Mouse (Mus musculus) megakaryocyte-erythroid progenitor cell, adult 5-6 weeks (primary cell): ENCODE data around the gene Mrps7. TPM values are rescaled to one million over a fixed set of nuclear protein-coding genes. Genes with fewer than 3 reads are reported as not detected.

Experiments
- ATAC-seq: replicated peaks from 2 replicates; pipeline ENCODE4 v1.8.0; 2016; ENCODE audit warnings: mild to moderate bottlenecking, inconsistent platforms; ENCODE audit not compliant: severe bottlenecking, poor library complexity, low FRiP score, low TSS enrichment
- total RNA-seq, 2 experiments: library from RNA; stranded (forward) in 1 of 2; stranded (reverse) in 1 of 2; fragments of 200-1000, 215-1000 nt in 1 of 2; fragments of >200 nt in 1 of 2; fragmentation: Nextera tagmentation in 1 of 2; gene quantifications; 2 replicates each; pipeline ENCODE4 v1.2.3; 2014 to 2017

The Mrps7 gene
- total RNA-seq, 2 experiments from 2014 or later: 40.5 to 76.8 TPM

DNA sequence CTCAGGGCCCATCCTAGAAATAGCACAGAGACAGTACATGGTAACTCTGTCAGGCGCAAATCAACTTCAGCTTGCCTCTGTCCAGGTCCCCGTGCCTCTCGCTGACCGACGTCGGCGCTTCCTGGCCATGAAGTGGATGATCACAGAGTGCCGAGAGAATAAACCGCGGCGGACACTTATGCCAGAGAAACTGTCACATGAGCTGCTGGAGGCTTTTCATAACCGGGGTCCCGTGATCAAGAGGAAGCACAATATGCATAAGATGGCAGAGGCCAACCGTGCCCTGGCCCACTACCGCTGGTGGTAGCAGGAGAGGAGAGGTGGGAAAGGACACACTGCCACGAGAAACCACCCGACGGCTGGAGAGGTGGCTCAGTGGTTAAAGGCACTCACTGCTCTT lies 3.0 kb downstream of the Mrps7 start:
- no peak for ATAC-seq

DNA sequence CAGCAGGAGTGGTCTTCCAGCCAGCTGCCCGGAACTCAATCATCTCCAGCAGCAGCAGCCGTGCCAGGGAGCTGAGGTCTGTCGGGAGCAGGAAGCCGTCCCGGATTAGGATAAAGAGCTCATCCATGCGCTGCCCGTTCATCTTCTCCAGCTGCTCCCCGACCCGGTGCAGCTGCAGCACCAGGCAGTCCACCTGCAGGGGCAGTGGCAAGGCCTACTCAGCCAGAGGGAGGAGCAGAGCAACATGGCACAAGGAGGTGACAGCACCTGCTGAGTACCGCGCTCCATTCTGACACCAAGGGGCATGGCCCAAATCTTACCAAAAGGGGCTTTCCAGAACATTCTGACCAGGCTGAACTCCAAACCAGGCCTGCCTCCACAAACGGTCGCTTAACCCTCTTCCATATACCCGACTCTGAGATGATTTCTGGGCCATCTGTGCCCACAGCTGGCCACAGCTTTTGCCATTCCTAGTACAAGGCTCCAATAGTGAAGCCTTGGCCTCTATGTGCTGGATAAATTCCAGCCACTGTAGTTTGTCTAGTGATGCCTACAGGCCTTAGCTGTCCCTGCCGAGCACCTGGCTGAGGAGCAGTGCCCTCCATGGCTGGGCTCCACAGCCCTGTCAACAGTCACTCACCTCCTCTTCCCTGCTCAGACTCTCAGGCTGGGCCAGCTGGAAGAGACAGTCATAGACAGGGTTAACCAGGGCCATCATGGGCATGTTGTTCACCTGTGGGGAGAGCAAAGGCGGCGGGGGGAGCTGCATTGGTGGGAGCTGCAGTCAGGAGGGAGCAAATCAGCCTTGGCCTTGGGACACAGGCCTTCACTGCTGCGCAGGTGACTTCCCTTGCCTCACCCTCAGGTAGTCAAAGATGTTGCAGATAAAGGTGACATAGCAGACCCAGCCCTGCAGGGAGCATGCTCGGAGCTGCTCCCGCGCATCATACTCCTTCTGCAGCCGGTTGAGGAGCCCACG lies 5.0 kb downstream of the Mrps7 start:
- ATAC-seq: no peak

DNA sequence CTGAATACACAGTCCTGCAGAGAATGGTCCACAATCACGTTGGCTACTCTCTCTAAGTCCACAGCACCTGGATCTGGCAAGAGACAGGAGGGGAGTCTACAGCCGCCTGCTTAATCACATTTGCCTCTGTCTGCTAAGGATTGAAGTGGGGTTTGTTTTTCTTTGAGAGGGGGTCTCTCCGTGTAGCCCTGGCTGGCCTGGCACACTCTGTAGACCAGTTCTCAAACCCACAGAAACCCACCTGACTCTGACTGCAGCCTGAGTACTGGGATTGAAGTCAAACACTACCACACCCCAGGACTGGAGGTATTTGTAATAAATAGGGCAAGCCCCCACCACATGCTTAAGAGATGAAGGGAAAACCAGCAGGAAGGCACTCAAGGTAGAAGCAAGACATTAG lies 5.9 kb downstream of the Mrps7 start:
- ATAC-seq: no peak

DNA sequence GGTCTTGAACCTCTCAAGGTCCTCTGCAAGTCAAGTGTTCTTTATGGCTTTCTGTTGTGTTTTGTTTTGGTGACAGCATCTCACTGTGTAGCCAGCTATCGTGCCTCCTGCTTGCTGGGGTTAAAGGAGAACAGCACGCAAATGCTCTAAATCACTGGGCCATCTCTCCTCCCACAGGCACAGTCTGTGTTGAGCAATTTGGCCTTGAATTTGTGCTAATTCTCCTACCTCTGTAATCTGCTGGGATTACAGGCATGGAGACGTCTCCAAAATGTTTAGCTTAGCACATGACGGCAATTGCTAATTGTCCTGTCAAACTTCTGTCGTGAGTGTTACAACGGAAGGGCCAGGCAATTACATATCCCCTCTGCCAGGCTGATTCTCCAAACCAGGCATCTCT lies 7.4 kb downstream of the Mrps7 start:
- ATAC-seq: no peak

DNA sequence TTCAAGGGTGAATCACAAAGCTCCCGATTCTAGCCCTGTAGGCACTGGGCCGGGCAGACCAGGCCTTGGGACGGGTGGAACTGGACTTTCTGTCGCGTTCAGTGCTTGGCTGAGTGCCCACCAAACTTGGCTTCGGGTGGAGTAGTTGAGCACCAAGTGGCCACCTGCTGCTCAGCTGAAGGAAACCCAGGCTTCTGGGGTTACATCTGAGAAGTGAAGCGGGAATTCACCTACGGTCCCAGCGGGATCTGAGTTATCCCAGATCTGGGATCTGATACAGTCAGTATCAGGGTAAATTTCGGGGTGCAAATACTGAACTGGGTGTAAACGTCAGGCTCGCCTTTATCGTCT lies 8.3 kb downstream of the Mrps7 start:
- ATAC-seq: peak; percentile 36; the same call in 1 of the 2 replicates

DNA sequence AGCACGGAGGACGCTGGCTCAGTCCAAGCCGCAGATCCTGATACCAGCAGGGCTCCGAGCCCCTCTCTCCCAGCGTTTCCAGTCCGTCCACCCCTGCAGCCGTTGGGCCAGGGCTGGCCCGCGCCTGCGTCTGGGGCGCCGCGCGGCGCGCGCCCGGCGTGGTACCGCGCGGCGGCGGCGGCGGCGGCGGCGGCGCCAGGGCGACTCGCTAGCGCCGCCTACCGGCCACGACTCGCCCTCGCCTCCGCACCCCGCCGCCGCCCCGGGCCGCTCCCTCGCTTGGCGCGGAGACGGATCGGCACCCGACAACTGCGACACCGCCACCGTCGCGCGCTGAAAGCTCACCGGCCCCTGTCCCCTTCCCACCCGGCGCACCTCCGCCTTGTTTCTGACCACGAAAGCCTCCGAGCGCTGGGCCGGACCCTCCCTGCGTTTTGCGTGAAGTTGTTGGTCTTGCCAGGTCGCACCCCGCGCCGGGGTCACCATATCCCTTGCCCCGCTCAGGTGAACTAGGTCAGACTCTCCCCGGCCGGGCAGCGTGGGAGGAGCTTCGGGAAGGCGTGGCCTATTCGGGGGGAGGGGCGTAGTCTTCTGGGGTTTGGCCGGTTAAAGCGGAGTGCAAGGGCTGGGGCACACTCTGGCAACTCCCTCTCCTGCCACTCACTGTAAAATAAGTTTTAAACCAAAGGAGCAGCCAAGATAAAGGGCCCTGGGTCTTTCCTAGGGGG lies 8.8 kb downstream of the Mrps7 start, which contains the start of gene Mif4gd:
Gene Mif4gd (minus strand): TSS at position 560 of the 728 bp plus-strand sequence.
- ATAC-seq: peak; percentile 87

DNA sequence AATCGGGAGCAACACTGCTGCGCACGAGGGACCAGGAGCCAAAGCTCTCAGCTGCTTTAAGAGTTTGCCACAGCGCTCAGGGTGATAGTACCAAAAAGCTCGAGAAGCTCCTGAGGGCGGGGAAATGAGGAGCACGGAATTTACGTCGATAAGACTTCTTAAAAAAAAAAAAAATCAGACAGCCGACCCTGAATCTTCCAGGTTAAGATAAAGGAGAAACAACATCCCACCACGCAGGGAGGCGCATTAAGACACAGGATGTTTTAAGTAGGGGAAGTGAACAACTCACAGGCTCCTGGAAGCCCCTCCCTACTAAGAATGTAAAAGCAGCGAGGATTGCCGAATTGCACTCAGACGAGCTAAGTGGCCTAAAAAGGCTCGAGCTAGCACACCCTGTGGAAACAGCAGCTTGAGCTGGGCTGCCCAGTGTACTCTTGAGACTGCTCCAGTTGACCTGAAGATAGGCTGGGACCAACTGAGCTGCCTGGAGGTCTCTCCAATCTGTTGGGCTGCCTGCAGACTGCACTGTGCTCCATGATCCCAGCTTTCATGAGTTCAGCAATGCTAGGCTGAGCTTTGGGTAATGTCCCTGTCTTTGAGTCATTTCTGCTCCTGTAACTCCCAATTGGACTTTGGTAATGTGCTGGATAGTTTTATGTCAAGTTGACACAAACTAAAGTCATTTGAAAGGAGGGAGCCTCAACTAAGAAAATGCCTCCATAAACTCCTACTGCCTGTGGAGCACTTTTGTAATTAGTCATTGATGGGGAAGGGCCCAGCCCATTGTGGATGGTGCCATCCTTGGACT lies 9.6 kb downstream of the Mrps7 start:
- peak; percentile 58 for ATAC-seq

DNA sequence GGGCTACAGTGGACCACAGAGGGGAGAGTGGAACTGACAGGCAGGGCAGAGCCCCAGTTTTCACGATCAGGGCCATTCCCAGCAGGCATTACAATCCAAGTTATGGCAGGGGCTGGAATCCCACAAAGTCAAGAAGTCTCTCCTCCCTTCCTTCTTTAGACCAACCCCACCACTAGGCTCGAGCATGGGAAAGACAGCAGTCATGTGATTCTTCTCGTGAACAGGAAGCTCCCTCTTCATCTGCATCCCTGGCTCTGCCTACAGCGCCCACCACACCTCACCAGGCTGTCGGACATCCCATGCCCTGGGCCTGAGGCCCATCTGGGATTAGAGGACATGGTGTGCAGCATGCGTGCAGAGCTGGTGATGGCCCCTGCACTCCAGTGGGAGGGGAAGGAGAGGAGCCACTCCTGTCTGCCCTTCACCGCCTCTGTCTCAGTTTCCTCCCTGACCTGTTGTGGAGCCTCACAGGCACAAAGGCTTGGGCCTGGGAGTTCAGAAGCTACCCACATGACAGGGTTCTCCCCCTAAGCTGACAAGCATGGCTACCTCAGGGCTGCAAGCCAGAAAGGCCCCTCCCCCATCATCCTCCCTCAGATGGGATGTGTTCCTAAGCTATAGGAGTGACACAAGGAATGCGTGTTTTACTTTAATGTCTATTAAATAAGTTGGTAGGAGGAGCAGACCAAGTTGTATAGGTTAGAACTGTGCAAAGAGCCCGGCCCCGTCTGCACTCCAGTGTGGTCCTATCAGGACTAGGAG lies 10.8 kb downstream of the Mrps7 start:
- ATAC-seq: no peak

DNA sequence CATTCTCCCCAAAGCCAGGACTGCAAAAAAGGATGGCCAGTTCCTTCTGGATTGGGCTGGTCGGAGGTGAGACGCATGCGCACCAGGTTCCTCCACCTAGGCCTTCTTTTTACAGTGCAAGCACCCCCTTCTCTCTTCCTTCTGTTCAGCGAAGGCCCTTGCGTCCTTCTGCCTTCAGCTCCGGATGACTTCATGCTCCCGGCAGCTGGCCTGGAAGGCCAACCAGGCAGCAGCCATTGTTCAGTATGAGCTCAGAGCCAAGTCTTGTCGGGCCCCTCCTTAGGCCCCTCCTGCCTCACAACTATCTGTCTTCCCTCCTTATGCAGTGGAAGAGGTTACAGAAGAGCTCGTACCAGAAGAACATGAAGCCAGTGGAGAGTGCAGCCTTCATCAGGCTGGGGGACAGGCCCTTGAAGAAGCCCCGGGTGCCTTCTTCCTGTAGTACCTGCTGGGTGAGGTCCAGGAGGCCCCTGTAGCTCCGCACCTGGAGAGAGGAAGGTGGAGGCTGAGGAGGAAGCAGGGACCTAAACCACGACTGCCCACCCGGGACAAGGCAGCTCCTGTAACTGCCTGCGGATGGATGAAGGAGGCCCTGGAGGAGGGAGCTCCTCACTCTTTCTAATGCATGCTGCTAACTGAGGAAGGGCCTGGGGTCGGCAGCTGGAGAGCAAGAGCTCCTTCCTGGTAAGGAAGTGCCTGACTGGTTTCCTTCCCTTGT lies 11.5 kb downstream of the Mrps7 start:
- no peak for ATAC-seq

DNA sequence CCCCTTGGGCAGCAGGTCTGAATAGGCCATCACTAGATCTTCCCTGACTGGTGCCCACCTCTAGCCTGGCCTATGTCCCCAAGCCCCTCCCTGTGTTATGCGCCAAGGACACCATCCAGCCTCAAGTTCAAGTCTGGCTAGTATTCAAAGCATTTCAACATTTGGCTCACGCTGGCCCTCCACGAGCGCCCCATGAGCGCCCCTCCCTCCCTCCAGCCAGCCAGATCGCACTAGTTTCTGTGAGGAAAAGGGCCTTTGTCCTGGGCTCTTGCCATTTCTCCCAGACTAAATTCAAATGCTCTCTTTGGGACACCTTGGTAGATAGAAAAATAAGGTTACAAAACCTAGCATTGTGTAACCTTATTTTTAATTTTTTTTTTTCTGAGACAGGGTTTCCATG lies 12.2 kb downstream of the Mrps7 start:
- no peak for ATAC-seq

DNA sequence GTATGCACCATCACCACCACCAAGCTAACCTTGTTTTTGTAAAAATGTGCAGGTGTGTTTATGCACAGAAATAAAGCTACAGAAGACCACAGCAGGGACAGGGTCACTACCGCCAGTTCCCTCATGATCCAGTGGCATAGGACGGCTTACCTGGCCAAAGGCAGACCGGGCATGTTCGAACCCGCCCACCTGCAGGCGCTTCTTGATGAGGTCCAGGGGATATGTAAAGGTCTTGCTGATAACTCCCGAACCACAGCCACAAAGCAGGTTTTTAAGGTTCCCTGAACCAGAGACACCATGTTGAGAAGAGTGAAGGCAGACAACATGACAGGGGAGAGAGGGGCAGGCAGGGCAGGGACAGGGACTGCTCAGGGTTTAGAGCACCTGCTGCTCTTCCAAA lies 12.6 kb downstream of the Mrps7 start:
- ATAC-seq: no peak

DNA sequence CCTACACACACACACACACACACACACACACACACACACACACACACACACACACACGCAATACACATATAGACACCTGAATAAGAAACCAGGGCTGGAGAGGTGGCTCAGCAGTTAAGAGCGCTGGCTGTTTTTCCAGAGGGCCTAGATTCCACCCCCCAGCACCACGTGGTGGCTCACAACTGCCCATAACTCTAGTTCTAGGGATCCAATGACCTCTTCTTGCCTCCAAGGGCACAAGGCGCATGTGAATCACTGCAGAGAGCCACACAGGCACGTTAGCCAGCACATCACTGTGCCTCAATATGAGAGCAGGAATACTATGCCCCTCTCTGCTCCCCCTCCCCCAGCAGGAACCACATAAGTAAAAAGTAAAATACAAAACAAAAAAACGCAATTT lies 13.2 kb downstream of the Mrps7 start:
- no peak for ATAC-seq

DNA sequence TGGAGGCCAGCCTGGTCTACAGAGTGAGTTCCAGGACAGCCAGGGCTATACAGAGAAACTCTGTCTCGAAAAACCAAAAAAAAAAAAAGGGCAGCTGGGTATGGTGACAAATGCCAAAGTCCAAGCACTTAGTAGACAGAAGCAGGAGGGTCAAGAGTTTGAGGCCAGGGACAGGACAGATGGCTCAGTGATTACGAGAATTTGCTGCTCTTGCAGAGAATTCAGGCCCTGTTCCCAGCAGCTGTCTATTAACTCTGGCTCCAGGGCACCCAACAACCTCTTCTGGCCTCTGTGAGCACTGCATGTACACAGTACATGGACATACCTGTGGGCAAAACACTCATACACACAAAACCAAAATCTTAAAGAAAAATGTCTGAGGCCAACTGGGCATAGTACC lies 14.3 kb downstream of the Mrps7 start:
- no peak for ATAC-seq

DNA sequence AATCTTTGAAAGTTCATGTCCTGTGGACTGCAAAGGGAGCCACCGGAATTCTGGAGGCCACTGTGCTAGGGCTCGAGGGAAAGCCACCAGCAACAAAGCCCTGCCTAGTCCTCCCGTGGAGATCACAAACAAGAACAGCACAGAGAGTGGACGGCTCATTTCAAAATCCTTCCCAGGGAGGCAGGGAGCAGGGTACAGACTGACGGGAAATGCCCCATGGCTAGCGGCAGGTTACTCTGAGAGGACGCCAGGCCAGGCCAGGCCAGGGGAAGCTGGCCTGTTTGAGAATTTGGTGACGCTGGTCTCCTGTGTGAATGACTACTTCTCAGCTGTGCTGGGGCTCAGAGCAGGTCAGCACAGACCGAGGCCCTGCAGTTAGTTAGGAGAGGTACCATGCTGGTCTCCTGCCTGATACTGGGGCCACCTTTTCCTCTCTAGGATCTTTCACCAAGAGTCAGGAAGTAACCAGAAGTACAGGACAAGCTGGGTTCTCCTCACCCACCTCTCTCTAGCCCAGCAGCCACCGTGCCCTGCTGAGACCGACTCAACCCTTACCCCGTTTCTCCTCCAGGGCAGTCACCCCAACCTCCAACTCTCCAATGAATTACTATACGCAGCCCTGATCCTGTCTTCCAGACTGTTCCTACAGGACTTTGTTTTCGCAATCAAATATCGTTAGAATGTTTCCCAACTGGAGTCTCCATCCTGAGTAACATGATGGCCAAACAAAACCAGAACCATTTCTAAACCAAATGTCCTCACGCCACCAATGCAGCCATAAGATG lies 15.2 kb downstream of the Mrps7 start:
- no peak for ATAC-seq

DNA sequence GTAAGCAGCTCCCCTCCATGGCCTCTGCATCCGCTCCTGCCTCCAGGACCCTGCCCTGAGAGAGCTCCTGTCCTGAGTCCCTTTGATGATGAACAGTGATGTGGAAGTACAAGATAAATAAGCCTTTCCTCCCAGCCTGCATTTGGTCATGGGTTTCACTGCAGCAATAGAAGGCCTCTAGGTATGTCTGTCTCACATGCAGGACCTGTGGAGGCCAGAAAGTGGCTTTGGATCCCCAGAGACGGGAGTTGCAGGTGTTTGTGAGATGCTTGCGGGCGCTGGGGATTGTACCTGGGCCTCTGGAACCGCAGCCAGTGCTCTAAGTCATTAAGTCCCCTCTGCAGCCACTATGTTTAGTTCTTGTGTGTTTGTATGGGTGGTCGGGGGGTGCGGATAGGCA lies 16.2 kb downstream of the Mrps7 start:
- no peak for ATAC-seq

DNA sequence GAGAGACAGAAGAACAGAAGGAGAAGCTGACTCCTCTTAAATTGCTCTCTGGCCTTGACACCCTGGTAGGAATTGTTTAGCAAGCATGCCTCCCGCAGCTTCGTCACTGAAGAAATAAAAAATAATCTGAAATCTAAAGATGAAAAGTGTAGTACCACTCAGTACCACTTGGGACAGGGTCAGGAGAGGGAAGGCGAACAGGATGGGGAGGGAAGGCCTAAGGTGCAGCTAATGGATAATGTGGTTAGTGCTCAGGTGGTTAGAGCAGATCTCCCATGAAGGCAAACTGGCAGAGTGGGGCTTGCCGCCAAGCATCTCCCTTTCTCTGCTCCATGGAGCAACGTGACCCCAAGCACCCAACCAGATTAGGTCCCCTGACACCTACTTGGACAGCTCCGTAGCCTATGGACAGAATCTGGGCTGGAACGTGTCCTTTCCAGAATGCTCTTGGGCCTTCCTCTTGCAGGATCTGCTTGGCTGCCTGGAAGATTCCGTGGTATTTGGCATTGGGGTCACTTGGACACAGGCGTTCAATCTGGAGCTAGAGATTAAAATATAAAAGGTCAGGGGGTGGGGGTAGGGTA lies 19.9 kb downstream of the Mrps7 start:
- peak; percentile 29; the same call in 1 of the 2 replicates for ATAC-seq

DNA sequence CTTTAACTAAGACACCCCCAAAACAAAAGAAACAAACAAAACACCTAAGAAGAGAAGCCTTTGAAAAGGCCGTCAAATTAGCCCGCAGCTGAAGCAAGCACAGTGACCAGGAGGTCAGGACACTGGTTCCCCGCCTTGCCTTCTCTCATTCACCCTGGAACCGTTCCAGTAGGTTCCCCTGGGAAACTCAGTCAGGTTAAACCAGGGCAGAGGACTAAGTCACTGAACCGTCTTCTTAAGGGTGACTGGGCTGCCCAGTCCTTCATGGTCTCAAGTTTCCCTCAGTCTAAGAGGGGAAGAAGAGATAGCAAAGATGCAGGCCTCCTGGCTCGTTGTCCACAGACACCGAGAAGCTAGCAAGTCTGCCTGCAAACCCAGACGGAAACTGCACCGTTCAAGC lies 22.2 kb downstream of the Mrps7 start:
- ATAC-seq: no peak
